Mouse (Mus musculus) heart, embryonic 10.5 days (tissue): ENCODE measurements around the gene Dnah11. TPM values are rescaled to one million over a fixed set of nuclear protein-coding genes. Genes with fewer than 3 reads are reported as not detected.
A peak's percentile ranks its signal among the peaks of the same experiment; 100 is the strongest.

Experiments used
- DNase-seq: peaks from one replicate; pipeline ENCODE4 v3.0.0-alpha.2; 2017; ENCODE audit warnings: low spot score
- H3K27ac ChIP-seq: fragments of 300-500 bp; sonication (generic); 2 replicates; pipeline ENCODE4 v1.5.1; 2016; ENCODE audit warnings: mild to moderate bottlenecking
- H3K27me3 ChIP-seq: fragments of 300-500 bp; sonication (generic); 2 replicates; pipeline ENCODE4 v1.6.1; 2016; ENCODE audit warnings: mild to moderate bottlenecking; ENCODE audit not compliant: poor library complexity, insufficient read depth, severe bottlenecking
- H3K36me3 ChIP-seq: fragments of 300-500 bp; sonication (generic); 2 replicates; pipeline ENCODE4 v1.6.1; 2016; ENCODE audit warnings: mild to moderate bottlenecking, moderate library complexity
- H3K4me1 ChIP-seq: fragments of 300-500 bp; sonication (generic); 2 replicates; pipeline ENCODE4 v1.6.1; 2016; ENCODE audit warnings: mild to moderate bottlenecking
- H3K4me3 ChIP-seq: fragments of 300-500 bp; sonication (generic); 2 replicates; pipeline ENCODE4 v1.5.1; 2016; ENCODE audit warnings: mild to moderate bottlenecking, moderate library complexity
- H3K9me3 ChIP-seq: fragments of 300-500 bp; sonication (generic); 2 replicates; pipeline ENCODE4 v1.6.1; 2016; ENCODE audit warnings: mild to moderate bottlenecking, moderate library complexity
- WGBS: fragments of 180-500 bp; shearing (Covaris S2); methylation state at CpG from one replicate; pipeline ENCODE4 v1.1.7; 2016; 5-methylcytosine and 5-hydroxymethylcytosine counted together
- polyA plus RNA-seq: library from polyadenylated mRNA; unstranded; fragments of >200 nt; fragmentation: Nextera tagmentation; extraction: Ambion mirVana; gene quantifications from 2 replicates; pipeline ENCODE4 v1.2.1, GENCODE M21; 2016

Gene Dnah11
- polyA plus RNA-seq, 1 experiment from 2014 or later, result 0.08 TPM

DNA sequence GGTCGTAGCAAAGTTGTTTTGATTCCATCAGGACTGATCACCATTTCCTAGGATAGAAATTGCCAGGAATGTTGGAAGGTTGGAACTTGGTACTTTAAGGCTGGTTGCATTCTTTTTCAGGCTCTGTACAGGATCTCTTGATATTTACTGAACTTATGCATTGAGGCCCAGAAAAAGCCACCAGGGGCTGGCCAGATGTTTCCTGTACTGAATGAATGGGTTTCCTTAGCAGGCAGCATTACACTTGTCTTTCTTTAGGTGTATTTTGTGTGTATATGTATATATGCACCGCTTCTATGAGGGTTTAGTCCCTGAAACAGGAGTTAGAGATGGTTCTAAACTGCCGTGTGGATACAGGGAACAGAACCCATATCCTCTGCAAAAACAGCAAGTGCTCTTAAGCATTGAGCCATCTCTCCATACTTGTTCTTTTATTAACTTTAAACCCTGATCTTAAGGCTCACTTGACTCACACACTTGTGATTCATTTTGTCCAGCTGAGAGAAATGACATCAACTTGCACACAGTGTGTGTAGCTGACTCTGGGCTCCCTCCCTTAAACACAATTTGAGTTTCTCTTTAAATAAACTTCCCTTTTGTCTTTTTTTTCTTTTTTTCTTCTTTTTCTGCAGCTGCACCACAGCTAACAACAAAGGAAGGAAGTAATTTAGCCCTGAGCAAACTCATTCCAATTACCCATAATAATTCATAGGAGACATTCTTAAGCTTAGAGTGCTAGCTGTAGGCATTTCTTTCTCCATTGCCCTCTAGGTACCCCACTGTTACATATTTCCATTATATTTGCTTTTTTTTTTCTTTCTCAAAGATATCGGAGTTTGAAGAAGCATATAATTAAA, 330.9 kb downstream of the Dnah11 start:
- DNase-seq, result no peak
- 85% methylated on average over 4 of the region's 4 CpGs for WGBS
- Histone ChIP-seq H3K9me3 (no peaks in the 10 kb centered on the region), H3K4me3 (no peak overlapping the region), H3K36me3 (peaks cover 51% of the 10 kb centered on the region), H3K4me1 (no peaks in the 10 kb centered on the region), H3K27me3 (no peaks in the 10 kb centered on the region), H3K27ac (no peak overlapping the region)

DNA sequence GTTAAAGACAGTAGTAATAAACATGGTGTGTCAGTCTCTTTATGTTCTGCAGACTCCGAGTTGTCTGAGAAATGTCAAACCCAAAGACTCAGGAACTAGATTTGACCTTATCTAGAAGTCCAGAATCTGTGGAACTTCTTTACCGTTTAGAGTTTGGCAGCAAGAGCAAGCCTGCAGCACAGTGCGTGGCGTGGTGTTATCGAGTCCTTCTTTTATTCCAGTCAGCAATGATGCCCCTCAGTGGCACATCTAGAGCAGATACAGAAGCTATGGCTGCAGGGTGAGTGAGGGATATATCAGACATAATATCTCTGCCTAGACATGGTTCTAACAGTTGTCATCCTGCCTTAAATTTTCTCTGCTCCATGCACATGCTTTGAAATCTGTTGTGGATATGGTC, 336.2 kb downstream of the Dnah11 start:
- peaks cover 13% of the 10 kb centered on the region for H3K36me3 ChIP-seq
- H3K4me1 ChIP-seq, result no peaks in the 10 kb centered on the region
- 53% methylated on average over 5 of the region's 5 CpGs for WGBS
- no peak for DNase-seq
- no peak overlapping the region for H3K27ac ChIP-seq
- no peaks in the 10 kb centered on the region for H3K27me3 ChIP-seq
- no peak overlapping the region for H3K4me3 ChIP-seq
- no peaks in the 10 kb centered on the region for H3K9me3 ChIP-seq

DNA sequence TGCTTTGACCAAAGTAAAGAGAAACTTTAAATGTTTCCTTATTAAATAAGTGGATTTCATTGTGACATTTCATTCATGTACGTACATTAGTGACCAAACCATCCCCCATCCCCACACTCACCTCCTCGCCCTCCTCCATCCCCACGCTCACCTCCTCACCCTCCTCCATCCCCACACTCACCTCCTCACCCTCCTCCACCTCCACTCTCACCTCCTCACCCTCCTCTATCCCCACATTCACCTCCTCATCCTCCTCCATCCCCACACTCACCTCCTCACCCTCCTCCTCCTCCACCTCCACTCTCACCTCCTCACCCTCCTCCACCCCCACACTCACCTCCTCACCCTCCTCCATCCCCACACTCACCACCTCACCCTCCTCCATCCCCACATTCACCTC, 337.6 kb downstream of the Dnah11 start:
- Histone ChIP-seq H3K4me1 (no peaks in the 10 kb centered on the region), H3K36me3 (no peaks in the 10 kb centered on the region; the same call in 1 of the 2 replicates), H3K27ac (no peak overlapping the region), H3K27me3 (no peaks in the 10 kb centered on the region), H3K4me3 (no peak overlapping the region), H3K9me3 (no peaks in the 10 kb centered on the region)
- no peak for DNase-seq
- WGBS, result 73% methylated on average over 3 of the region's 3 CpGs

DNA sequence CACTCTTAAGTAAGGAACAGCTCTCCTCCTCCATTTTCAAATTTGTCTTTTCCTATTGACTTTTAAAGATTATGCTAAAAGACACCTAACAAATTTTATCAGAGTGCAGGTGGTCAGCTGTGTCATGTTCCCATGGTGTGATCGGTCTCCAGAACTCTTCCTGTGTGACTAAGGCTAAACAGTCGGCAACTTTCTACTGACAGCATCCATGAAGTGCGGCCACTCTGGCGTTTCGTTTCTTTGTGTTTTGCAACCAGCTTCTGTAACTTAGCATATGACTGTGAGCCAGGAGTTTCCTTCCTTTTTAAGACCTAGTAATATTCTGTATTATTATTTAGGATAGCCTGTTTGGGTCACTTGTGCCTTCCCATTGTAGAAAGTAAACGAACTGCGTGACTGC, 338.0 kb downstream of the Dnah11 start:
- Histone ChIP-seq H3K36me3 (no peaks in the 10 kb centered on the region; the same call in 1 of the 2 replicates), H3K27me3 (no peaks in the 10 kb centered on the region), H3K4me1 (no peaks in the 10 kb centered on the region), H3K9me3 (no peaks in the 10 kb centered on the region), H3K4me3 (no peak overlapping the region), H3K27ac (no peak overlapping the region)
- DNase-seq, result no peak
- 65% methylated on average over 7 of the region's 7 CpGs for WGBS

DNA sequence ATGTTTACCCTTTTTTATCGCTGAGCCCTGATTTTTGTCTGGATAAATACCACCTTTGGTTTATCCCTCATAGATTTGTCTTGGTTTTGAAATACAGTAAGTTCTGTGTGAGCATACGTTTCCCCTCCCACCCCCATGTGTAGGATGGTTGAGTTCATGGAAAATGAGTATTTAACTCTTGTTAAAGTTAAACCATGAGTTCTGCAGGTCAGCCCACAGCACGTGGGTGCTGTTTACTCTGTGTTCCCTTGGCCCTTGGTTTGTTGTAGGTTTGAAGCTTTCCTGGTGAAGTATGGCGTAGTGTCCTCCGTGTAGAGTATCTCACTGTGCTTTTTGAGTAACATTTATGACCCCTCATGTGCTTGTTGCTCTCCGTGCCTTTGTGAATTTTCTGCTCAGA, 341.0 kb downstream of the Dnah11 start:
- no peaks in the 10 kb centered on the region for H3K4me1 ChIP-seq
- 89% methylated on average over 6 of the region's 6 CpGs for WGBS
- H3K27me3 ChIP-seq, result no peaks in the 10 kb centered on the region
- no peak overlapping the region for H3K27ac ChIP-seq
- DNase-seq, result no peak
- H3K36me3 ChIP-seq, result no peaks in the 10 kb centered on the region
- H3K9me3 ChIP-seq, result no peaks in the 10 kb centered on the region
- H3K4me3 ChIP-seq, result no peak overlapping the region

DNA sequence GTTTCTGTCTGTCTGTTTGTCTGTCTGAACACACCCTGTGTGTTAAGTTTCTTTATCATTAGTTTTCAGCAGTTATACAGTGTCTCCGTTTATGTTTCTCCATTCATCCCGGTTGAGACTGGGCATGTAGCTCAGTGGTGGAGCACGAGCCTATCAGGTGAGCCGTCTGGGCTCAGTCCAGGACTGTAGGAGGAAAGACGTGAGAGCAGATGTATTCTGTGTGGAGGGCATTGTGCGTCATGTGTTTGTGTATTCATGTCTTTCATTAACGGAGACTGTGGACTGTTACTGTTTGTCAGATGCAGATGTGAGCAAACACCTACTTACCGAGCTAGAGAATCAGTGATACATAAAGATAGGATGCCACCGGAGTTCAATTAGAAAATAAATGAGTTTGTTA, 341.8 kb downstream of the Dnah11 start:
- Histone ChIP-seq H3K27ac (no peak overlapping the region), H3K4me3 (no peak overlapping the region), H3K4me1 (no peaks in the 10 kb centered on the region), H3K36me3 (no peaks in the 10 kb centered on the region), H3K27me3 (no peaks in the 10 kb centered on the region), H3K9me3 (no peaks in the 10 kb centered on the region)
- WGBS, result 75% methylated on average over 9 of the region's 9 CpGs
- DNase-seq, result no peak

DNA sequence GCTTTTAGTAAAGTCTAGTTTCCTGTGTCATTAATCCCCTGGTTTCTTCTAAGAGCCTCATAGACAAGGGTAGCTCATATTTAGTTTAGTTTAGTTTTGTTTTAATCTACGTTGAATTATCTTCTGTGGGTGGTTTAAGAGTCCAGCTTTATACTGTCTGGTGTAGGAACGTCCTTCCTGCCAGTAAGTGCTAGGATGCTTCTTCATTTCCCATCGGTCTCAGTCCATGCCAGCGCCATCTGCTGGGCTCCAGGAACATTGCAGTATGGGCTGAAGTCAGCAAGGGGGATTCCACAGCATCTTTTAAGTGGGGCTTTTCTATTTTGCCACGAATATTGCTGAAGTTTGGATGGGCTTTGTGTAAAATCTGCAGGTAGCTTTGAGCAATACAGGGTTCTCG, 345.5 kb downstream of the Dnah11 start:
- no peak for DNase-seq
- WGBS, result 22% methylated on average over 6 of the region's 6 CpGs
- H3K9me3 ChIP-seq, result no peaks in the 10 kb centered on the region
- H3K4me1 ChIP-seq, result peaks cover 10% of the 10 kb centered on the region
- H3K4me3 ChIP-seq, result no peak overlapping the region
- no peaks in the 10 kb centered on the region for H3K27me3 ChIP-seq
- H3K36me3 ChIP-seq, result no peaks in the 10 kb centered on the region
- H3K27ac ChIP-seq, result no peak overlapping the region

DNA sequence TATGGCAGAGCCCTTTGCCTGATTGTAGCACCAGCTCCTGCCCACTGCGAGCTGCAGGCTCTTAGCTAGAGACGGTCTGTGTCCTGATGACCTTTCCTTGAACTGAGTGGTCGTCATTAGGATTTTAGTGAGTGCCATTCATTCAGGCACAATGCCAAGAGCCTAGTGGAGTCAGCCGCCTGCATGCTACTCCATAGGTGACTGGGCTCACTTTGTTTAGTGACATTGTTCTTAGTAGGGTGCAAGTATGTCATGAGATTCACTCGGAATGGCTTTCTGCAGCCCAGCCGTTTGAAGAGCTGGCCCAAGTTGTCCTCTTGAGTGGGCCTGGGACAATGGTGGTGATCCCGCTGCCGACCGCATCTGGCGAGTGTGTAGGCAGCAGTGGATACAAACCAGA, 348.4 kb downstream of the Dnah11 start:
- Histone ChIP-seq H3K4me1 (peaks cover 10% of the 10 kb centered on the region), H3K4me3 (no peak overlapping the region), H3K27ac (0 out of 2 replicates have a peak overlapping the region, but pooled peaks have one; percentile 24), H3K9me3 (no peaks in the 10 kb centered on the region), H3K36me3 (no peaks in the 10 kb centered on the region), H3K27me3 (no peaks in the 10 kb centered on the region)
- DNase-seq, result no peak
- WGBS, result 32% methylated on average over 10 of the region's 10 CpGs

DNA sequence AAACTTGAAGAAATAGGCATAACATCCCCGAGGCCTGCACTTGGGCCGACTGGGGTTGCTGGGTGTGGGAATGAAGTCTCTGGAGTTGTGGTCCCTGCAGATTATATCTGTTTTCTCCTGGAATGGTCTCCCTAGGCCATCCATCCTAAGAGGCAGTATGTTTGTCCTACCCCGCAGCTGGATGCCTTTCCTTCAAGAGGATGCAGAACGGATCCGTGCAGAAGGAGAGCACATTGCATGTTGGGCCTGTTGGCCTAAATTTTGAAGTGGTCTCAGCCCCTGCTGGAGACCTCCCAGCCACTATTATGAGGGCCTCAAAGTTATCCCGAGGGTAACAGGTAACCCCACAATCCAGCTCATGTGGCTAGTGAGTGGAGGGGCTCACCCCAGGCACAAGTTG, 350.2 kb downstream of the Dnah11 start:
- DNase-seq, result no peak
- no peaks in the 10 kb centered on the region for H3K9me3 ChIP-seq
- H3K27me3 ChIP-seq, result no peaks in the 10 kb centered on the region
- WGBS, result 87% methylated on average over 6 of the region's 6 CpGs
- H3K36me3 ChIP-seq, result no peaks in the 10 kb centered on the region
- no peak overlapping the region for H3K4me3 ChIP-seq
- peaks cover 16% of the 10 kb centered on the region for H3K4me1 ChIP-seq
- no peak overlapping the region for H3K27ac ChIP-seq

DNA sequence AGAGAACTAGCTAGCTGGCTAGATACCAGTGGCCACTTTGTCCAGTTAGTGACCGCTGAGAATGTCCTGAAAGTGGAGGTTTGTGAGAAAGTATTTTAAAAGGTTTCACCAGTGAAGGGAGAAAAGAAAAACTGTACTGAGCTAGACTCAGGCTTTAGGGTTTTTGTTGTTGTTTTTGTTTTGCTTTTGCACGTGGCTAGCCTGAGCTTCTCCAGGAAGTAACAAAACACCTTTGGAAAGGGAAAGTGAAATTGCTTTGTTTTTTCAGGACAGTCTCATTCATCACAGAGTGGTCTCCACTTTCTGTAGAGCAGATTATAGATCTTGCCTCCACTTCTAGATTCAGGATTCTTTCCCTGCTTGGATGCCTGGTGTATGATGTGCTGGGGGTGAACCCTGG, 353.9 kb downstream of the Dnah11 start:
- H3K27me3 ChIP-seq, result 0 out of 2 replicates have a peak, but pooled peaks cover 4% of the 10 kb centered on the region
- no peak for DNase-seq
- 37% methylated on average over 2 of the region's 2 CpGs for WGBS
- peaks cover 11% of the 10 kb centered on the region; the same call in 1 of the 2 replicates for H3K4me1 ChIP-seq
- H3K9me3 ChIP-seq, result no peaks in the 10 kb centered on the region
- H3K36me3 ChIP-seq, result no peaks in the 10 kb centered on the region
- no peak overlapping the region for H3K27ac ChIP-seq
- peak overlapping the region; percentile 95 for H3K4me3 ChIP-seq

DNA sequence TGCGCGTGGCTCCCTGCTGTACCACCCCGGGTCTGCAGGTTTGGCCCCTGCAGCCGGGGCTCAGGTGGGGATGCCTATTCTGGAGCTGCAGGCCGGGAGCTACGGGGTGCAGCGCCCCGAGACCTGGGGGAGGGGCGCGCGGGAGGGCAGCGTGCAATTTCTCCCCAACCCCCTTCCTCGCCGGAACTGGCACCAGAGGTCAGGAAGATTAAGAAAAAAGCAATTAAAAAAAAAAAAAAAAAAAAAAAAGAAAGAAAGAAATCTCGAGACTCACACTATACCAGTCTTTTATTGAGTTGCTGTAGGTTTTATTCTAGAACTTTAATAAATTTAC, 354.8 kb downstream of the Dnah11 start:
- Histone ChIP-seq H3K27ac (peak overlapping the region; percentile 98), H3K4me3 (peak overlapping the region; percentile 95), H3K36me3 (no peaks in the 10 kb centered on the region), H3K4me1 (peaks cover 11% of the 10 kb centered on the region; the same call in 1 of the 2 replicates), H3K9me3 (no peaks in the 10 kb centered on the region), H3K27me3 (0 out of 2 replicates have a peak, but pooled peaks cover 4% of the 10 kb centered on the region)
- WGBS, result 2% methylated on average over 15 of the region's 15 CpGs
- no peak for DNase-seq

DNA sequence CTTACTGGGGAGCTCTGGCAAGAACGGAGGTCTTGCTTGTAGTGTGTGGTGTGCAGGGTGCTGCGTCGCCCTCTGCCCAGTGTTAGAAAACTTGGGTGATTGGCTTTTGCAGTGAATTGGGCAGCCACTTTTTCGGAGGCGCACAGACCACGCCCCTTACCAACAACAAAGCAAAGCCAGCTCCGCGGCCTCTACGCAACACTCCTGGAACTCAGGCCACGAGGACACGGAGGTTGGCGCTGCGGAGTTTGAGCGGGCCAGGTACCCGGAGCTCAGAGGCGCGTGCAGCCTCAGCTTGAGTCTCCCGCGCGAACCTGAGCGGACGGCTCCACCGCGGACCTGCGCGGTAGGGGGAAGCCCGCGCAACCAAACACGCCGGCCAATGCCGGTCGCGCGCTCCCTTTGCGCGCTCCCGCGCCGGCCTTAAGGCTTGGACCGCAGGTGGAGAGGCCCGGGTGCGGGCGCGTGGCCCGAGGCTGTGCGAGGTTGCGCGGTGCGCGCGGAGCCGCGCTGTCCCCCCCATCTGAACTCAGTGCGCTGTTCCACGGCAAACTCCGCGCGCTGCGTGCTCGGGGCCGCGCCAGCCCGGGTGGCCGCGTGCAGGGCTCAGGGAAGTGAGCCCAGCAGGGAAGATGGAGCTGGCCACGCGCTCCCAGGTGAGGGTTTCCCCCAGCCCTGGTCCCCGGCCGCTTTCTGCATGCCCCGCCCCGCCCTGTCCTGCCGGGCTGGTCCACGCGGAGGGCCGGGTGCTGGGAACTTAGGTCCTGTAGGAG, 355.4 kb downstream of the Dnah11 start:
- peak; percentile 86 for DNase-seq
- H3K27me3 ChIP-seq, result 0 out of 2 replicates have a peak, but pooled peaks cover 6% of the 10 kb centered on the region
- peaks cover 11% of the 10 kb centered on the region; the same call in 1 of the 2 replicates for H3K4me1 ChIP-seq
- H3K9me3 ChIP-seq, result no peaks in the 10 kb centered on the region
- WGBS, result under 1% methylated on average over 75 of the region's 75 CpGs
- H3K4me3 ChIP-seq, result peak overlapping the region; percentile 95
- H3K36me3 ChIP-seq, result no peaks in the 10 kb centered on the region
- H3K27ac ChIP-seq, result peak overlapping the region; percentile 98

DNA sequence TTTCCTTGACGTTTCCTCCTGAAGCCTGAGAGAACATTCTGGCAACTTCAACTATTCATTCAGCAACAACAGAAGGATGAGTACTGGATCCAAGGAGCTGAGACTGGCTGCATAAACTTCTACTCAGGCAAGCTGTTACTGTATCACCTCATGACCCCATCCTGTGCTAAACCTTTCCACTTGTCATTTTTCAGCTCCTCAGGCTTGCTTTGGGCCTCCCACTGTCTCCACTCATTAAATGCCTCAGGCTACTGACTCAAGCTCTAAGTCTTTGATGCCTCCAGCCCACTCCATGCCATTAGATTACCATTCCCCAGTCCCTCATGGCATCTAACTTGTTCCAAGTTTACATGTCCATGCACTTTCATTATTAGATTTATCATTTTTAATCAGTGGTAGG, 356.2 kb downstream of the Dnah11 start:
- 0 out of 2 replicates have a peak, but pooled peaks cover 6% of the 10 kb centered on the region for H3K27me3 ChIP-seq
- peaks cover 11% of the 10 kb centered on the region; the same call in 1 of the 2 replicates for H3K4me1 ChIP-seq
- H3K36me3 ChIP-seq, result no peaks in the 10 kb centered on the region
- no peak overlapping the region for H3K4me3 ChIP-seq
- no peak overlapping the region for H3K27ac ChIP-seq
- no peak for DNase-seq
- WGBS, result 70% methylated on average over 1 of the region's 1 CpGs
- no peaks in the 10 kb centered on the region for H3K9me3 ChIP-seq
